Mouse (Mus musculus) forebrain, embryonic 11.5 days (tissue): ENCODE data around the gene Ndufaf1. TPM values are rescaled to one million over a fixed set of nuclear protein-coding genes. Genes with fewer than 3 reads are reported as not detected.
"Not testable (repeated sequence)": the region's sequence is repeated elsewhere in the genome, so short reads cannot be mapped to it uniquely, and the experiment has no call there.

Source experiments
- ATAC-seq: fragments of 200-750 bp; cut with Nextera tagmentation; replicated peaks from 2 replicates; pipeline ENCODE4 v1.8.0; 2017; ENCODE audit warnings: moderate TSS enrichment; ENCODE audit not compliant: low FRiP score
- DNase-seq: peaks from one replicate; pipeline ENCODE4 v3.0.0-alpha.2; 2017; ENCODE audit warnings: low spot score
- H3K27ac ChIP-seq: fragments of 300-500 bp; sonication (generic); 2 replicates; pipeline ENCODE4 v1.5.1; 2014; ENCODE audit warnings: low read depth, low read length
- H3K27me3 ChIP-seq: fragments of 300-500 bp; sonication (generic); 2 replicates; pipeline ENCODE4 v1.6.1; 2014; ENCODE audit warnings: mild to moderate bottlenecking, low read length, mixed read lengths; ENCODE audit not compliant: control insufficient read depth, insufficient read depth
- H3K36me3 ChIP-seq: fragments of 300-500 bp; sonication (generic); 2 replicates; pipeline ENCODE4 v1.6.1; 2014; ENCODE audit warnings: mild to moderate bottlenecking, low read length, moderate library complexity, mixed read lengths; ENCODE audit not compliant: control insufficient read depth, insufficient read depth
- H3K4me1 ChIP-seq: fragments of 300-500 bp; sonication (generic); replicated peaks from 2 replicates; pipeline ENCODE4 v1.6.1; 2014; ENCODE audit warnings: low read length, mixed read lengths; ENCODE audit not compliant: control insufficient read depth, insufficient read depth
- H3K4me2 ChIP-seq: fragments of 300-500 bp; sonication (generic); 2 replicates; pipeline ENCODE4 v1.6.1; 2014; ENCODE audit warnings: low read depth, mild to moderate bottlenecking, low read length, moderate library complexity, mixed read lengths; ENCODE audit not compliant: severe bottlenecking
- H3K4me3 ChIP-seq: fragments of 300-500 bp; sonication (generic); 2 replicates; pipeline ENCODE4 v1.5.1; 2014; ENCODE audit warnings: low read depth, low read length
- H3K9ac ChIP-seq: fragments of 300-500 bp; sonication (generic); 2 replicates; pipeline ENCODE4 v1.6.1; 2014; ENCODE audit warnings: low read length
- H3K9me3 ChIP-seq: fragments of 300-500 bp; sonication (generic); 2 replicates; pipeline ENCODE4 v1.6.1; 2016; ENCODE audit warnings: low read length, mixed read lengths; ENCODE audit not compliant: control insufficient read depth
- WGBS: fragments of 180-500 bp; shearing (Covaris S2); extraction: QIAGEN DNeasy Blood & Tissue Kit; methylation state at CpG from one replicate; pipeline ENCODE4 v1.1.7; 2014; 5-methylcytosine and 5-hydroxymethylcytosine counted together
- polyA plus RNA-seq: library from polyadenylated mRNA; unstranded; fragments of >200 nt; fragmentation: Nextera tagmentation; extraction: Ambion mirVana; gene quantifications from 2 replicates; pipeline ENCODE4 v1.2.1, GENCODE M21; 2014

Ndufaf1 gene
- polyA plus RNA-seq, 1 experiment from 2014 or later, result 37.7 TPM

- no peak overlapping the region for H3K9ac ChIP-seq
- no peak overlapping the region for H3K4me2 ChIP-seq
- no peak overlapping the region for H3K4me3 ChIP-seq
- H3K27me3 ChIP-seq, result no peaks in the 10 kb centered on the region
- 98% methylated on average over 5 of the region's 5 CpGs for WGBS
- H3K36me3 ChIP-seq, result peaks cover 24% of the 10 kb centered on the region
- H3K9me3 ChIP-seq, result no peaks in the 10 kb centered on the region
- H3K27ac ChIP-seq, result no peak overlapping the region
- no peaks in the 10 kb centered on the region for H3K4me1 ChIP-seq
- no peak for DNase-seq
- no peak for ATAC-seq
Measured at GRCm38 (mm10) chr2:119641214-119641912, 21.3 kb downstream of the Ndufaf1 start.

DNA sequence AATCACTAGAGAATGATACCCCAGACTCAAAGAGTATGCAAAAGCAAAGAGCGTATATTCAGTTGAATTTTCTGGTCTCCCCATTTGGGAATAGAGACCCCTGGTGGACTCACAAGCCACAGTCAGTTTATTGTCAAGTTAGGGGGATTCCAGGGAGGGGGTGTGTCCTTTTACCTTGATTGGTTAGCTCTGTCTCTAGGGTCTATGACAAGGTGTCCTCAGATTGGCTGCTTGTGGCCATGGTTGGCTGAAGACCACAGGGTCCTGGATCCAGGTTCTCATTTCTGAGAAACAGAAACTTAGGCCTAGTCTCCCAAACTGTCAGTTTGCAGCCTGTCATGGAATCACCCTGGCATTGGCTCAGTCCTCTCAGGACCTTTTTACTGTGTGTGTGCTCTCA is 25.8 kb downstream of the Ndufaf1 start:
- ATAC-seq (no peak), DNase-seq (no peak)
- no peaks in the 10 kb centered on the region for H3K27me3 ChIP-seq
- whole genome bisulfite sequencing, result 93% methylated on average over 1 of the region's 1 CpGs
- H3K4me3 ChIP-seq, result no peak overlapping the region
- H3K4me1 ChIP-seq, result no peaks in the 10 kb centered on the region
- H3K9ac ChIP-seq, result no peak overlapping the region
- no peak overlapping the region for H3K4me2 ChIP-seq
- no peaks in the 10 kb centered on the region for H3K9me3 ChIP-seq
- H3K36me3 ChIP-seq, result peaks cover 17% of the 10 kb centered on the region
- no peak overlapping the region for H3K27ac ChIP-seq

GRCm38 (mm10) chr2:119621302-119621701 is 41.3 kb downstream of the Ndufaf1 start:
- Histone ChIP-seq H3K9me3 (no peaks in the 10 kb centered on the region), H3K27ac (no peak overlapping the region), H3K4me1 (peaks cover 7% of the 10 kb centered on the region; the same call in 1 of the 2 replicates), H3K4me3 (no peak overlapping the region), H3K27me3 (no peaks in the 10 kb centered on the region), H3K4me2 (peak overlapping the region; percentile 21; the same call in 1 of the 2 replicates), H3K36me3 (no peaks in the 10 kb centered on the region; the same call in 1 of the 2 replicates), H3K9ac (no peak overlapping the region)
- DNase-seq (no peak), ATAC-seq (no peak)
- 99% methylated on average over 2 of the region's 2 CpGs for WGBS

- not testable (repeated sequence) for H3K4me1 ChIP-seq, ATAC-seq
- 11% methylated on average over 6 of the region's 6 CpGs for WGBS
Measured at GRCm38 (mm10) chr2:119619002-119619401, 43.6 kb downstream of the Ndufaf1 start.

GRCm38 (mm10) chr2:119618199-119618982 is 44.2 kb downstream of the Ndufaf1 start, which contains the start of the genes Nusap1 and Oip5:
Gene Nusap1, plus strand, starts transcription at chr2:119618298.
Gene Oip5, minus strand, starts transcription at chr2:119618469.
- Histone ChIP-seq H3K4me2 (peak within 1 kb of the TSS; percentile 68), H3K9me3 (no peaks in the 10 kb centered on the region), H3K36me3 (no peaks in the 10 kb centered on the region), H3K4me3 (peak within 1 kb of the TSS; percentile 85), H3K9ac (peak within 1 kb of the TSS; percentile 79), H3K4me1 (peaks cover 7% of the 10 kb centered on the region; the same call in 1 of the 2 replicates), H3K27ac (peak within 1 kb of the TSS; percentile 57), H3K27me3 (no peaks in the 10 kb centered on the region)
- DNase-seq (peak; percentile 94), ATAC-seq (peak; percentile 99)
- under 1% methylated on average over 55 of the region's 55 CpGs for WGBS

More at GRCm38 (mm10) chr2:119619002-119619401, 43.6 kb downstream of the Ndufaf1 start:
- H3K9me3 ChIP-seq, H3K27me3 ChIP-seq, H3K36me3 ChIP-seq, DNase-seq: not testable (repeated sequence)
- H3K9ac ChIP-seq, result peak overlapping the region; percentile 67
- H3K27ac ChIP-seq, result peak overlapping the region; percentile 57; the same call in 1 of the 2 replicates
- H3K4me2 ChIP-seq, result peak overlapping the region; percentile 68
- peak overlapping the region; percentile 85 for H3K4me3 ChIP-seq

- Histone ChIP-seq H3K4me1 (peaks cover 7% of the 10 kb centered on the region; the same call in 1 of the 2 replicates), H3K27ac (peak overlapping the region; percentile 57), H3K9ac (peak overlapping the region; percentile 79), H3K27me3 (no peaks in the 10 kb centered on the region), H3K36me3 (no peaks in the 10 kb centered on the region), H3K4me2 (peak overlapping the region; percentile 53), H3K4me3 (peak overlapping the region; percentile 85), H3K9me3 (no peaks in the 10 kb centered on the region)
- under 1% methylated on average over 13 of the region's 13 CpGs for WGBS
- DNase-seq (no peak), ATAC-seq (no peak)
Measured at GRCm38 (mm10) chr2:119617841-119618198, 44.8 kb downstream of the Ndufaf1 start.

DNA sequence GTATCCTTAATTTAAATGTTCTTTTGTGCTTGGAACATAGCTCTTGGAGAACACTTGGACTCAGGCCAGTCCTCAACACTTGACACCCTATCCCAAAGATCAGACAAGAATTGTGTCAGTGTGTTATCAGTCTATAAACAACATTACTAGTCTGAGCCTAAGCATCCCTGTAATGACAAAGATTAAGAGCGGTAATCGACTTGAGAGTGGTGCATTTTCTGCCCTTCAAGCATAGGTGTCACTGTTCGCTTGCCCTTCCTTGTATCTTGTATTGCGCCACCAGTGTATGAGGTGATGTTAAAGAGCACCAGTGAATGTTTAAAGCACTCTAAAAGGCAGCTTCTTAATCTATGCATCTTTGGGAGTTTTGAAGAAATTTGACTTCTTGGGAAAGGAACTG is 55.6 kb downstream of the Ndufaf1 start:
- no peak overlapping the region for H3K9ac ChIP-seq
- no peaks in the 10 kb centered on the region for H3K9me3 ChIP-seq
- no peaks in the 10 kb centered on the region for H3K4me1 ChIP-seq
- peaks cover 2% of the 10 kb centered on the region; the same call in 1 of the 2 replicates for H3K36me3 ChIP-seq
- WGBS, result 93% methylated on average over 4 of the region's 4 CpGs
- no peak overlapping the region for H3K4me3 ChIP-seq
- ATAC-seq (no peak), DNase-seq (no peak)
- H3K27me3 ChIP-seq, result no peaks in the 10 kb centered on the region
- no peak overlapping the region for H3K4me2 ChIP-seq
- no peak overlapping the region for H3K27ac ChIP-seq
